Mouse (Mus musculus) C2C12 (cell line): ENCODE measurements around the gene Mrpl50. TPM values are rescaled to one million over a fixed set of nuclear protein-coding genes. Genes with fewer than 3 reads are reported as not detected.

Experiments used
- H3K27me3 ChIP-seq: one replicate; pipeline ENCODE4 v1.6.1; 2011; ENCODE audit not compliant: control insufficient read depth, insufficient read depth, insufficient read length
- H3K36me3 ChIP-seq: one replicate; pipeline ENCODE4 v1.6.1; 2011; ENCODE audit not compliant: control insufficient read depth, insufficient read depth
- H3K4me3 ChIP-seq: one replicate; pipeline ENCODE4 v1.5.1; 2011; ENCODE audit warnings: mild to moderate bottlenecking, control low read depth; ENCODE audit not compliant: poor library complexity, insufficient read depth, severe bottlenecking
- H3K79me2 ChIP-seq: one replicate; pipeline ENCODE4 v1.6.1; 2011; ENCODE audit not compliant: control insufficient read depth, insufficient read depth
- H3K79me3 ChIP-seq: one replicate; pipeline ENCODE4 v1.6.1; 2011; ENCODE audit warnings: low read depth, control low read depth
- H3ac ChIP-seq: one replicate; pipeline ENCODE3; 2011; ENCODE audit warnings: low read depth; ENCODE audit not compliant: control insufficient read depth, insufficient read length
- CEBPB ChIP-seq: IDR thresholded peaks from one replicate; pipeline ENCODE4 v1.6.1; 2011; ENCODE audit warnings: low read depth, mild to moderate bottlenecking, control low read depth, moderate library complexity
- CTCF ChIP-seq: IDR thresholded peaks from one replicate; pipeline ENCODE4 v1.5.1; 2011; ENCODE audit not compliant: control insufficient read depth, insufficient read depth, insufficient read length
- FOSL1 ChIP-seq: IDR thresholded peaks from one replicate; pipeline ENCODE4 v1.8.0; 2011; ENCODE audit warnings: mild to moderate bottlenecking, low read length; ENCODE audit not compliant: poor library complexity, insufficient read depth, severe bottlenecking
- MAX ChIP-seq: IDR thresholded peaks from one replicate; pipeline ENCODE4 v1.6.1; 2011; ENCODE audit warnings: mild to moderate bottlenecking, control low read depth
- MYOD1 ChIP-seq: IDR thresholded peaks from one replicate; pipeline ENCODE4 v1.6.1; 2011; ENCODE audit warnings: low read depth; ENCODE audit not compliant: control insufficient read depth, insufficient read length
- MYOG ChIP-seq: IDR thresholded peaks from one replicate; pipeline ENCODE4 v1.6.1; 2011; ENCODE audit not compliant: control insufficient read depth, insufficient read length; ENCODE audit errors: extremely low read depth
- USF1 ChIP-seq: IDR thresholded peaks from one replicate; pipeline ENCODE4 v1.6.1; 2011; ENCODE audit warnings: low read depth, mild to moderate bottlenecking, control low read depth, moderate library complexity
- polyA plus RNA-seq: library from polyadenylated mRNA; unstranded; fragments of >200 nt; fragmentation: generic; extraction: Trizol; gene quantifications from one replicate; pipeline ENCODE4 v1.2.1, GENCODE M21; 2012; ENCODE audit warnings: missing spikeins

Gene Mrpl50
- polyA plus RNA-seq, 1 experiment: 16.0 TPM

DNA sequence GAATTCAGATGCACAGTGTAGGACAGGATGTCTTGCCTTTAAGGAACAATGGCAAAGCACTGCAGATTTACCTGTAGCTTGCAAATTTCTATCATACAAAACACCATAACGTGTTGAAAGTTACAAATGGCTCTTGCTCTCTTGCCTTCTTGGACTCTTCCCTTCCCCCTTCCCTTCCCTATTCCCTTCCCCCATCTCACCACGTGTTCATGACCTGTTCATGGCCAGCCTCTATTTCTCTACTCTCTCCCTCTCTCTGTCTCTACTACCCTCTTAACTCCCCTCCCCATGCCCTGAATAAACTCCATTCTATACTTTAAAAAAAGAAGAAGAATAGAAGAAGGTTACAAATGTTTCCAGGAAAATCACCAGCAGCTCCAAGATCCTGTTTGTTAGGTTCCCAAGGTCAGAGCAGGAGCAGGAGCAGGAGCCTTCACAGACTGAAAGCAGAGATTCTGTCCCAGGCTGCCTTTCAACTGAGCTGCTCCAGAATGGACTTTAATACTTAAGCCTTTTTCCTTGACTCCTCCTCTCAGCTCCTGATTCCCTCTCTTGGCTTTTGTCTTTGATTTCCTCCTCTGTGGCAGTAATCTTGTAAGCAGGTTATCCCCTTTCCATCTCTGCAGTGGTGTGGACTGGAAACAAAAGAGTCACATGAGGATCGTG, 47.3 kb downstream of the Mrpl50 start, which contains the start of gene Acnat1:
TSS of gene Acnat1 (minus strand) at position 478 of the 666 bp plus-strand sequence.
- TF ChIP-seq CTCF (no peak), MAX (no peak), MYOG (no peak), CEBPB (no peak), FOSL1 (no peak), USF1 (no peak), MYOD1 (no peak)
- H3K79me3 ChIP-seq: no peaks in the 10 kb centered on the region
- H3ac ChIP-seq: no peak within 1 kb of the TSS
- no peaks in the 10 kb centered on the region for H3K27me3 ChIP-seq
- H3K79me2 ChIP-seq: no peaks in the 10 kb centered on the region
- H3K36me3 ChIP-seq: no peaks in the 10 kb centered on the region
- H3K4me3 ChIP-seq: no peak within 1 kb of the TSS

DNA sequence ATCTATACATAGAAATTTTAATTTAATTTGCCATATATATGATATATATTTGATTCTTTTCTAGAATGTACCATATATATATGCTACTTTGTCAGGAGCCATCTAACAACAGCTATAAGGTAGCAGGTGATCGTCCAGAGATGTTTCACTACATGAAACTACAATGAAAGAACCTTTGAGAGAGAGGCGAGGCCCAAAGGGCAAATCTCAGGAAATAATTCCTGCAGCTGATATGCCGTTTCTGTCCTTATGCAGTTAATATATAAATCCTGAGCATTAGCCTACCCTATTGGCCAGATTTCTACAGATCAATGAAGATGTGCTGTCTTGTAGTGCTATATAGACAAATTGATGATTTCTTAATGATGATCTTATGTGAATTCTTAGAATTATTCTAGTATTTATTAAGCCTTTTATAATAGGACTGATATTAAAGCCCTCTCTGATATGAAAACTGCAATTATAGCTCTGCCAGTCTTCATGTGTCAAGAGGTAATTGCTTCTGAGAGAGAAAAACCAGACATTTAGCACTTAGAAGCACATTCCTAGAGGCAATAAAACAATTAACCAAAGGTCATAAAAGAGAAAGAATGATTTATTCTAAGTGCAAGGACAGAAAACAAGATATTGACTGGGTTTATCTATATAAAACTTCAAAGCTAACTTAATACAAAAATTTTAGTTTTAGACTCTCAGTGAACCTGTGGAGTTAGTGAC, 51.3 kb downstream of the Mrpl50 start:
- Histone ChIP-seq H3ac (no peak overlapping the region), H3K36me3 (no peaks in the 10 kb centered on the region), H3K4me3 (no peak overlapping the region), H3K79me2 (no peaks in the 10 kb centered on the region), H3K79me3 (no peaks in the 10 kb centered on the region), H3K27me3 (no peaks in the 10 kb centered on the region)
- TF ChIP-seq MYOG: no peak
- TF ChIP-seq USF1: no peak
- TF ChIP-seq MYOD1: no peak
- no peak for TF ChIP-seq FOSL1
- TF ChIP-seq CEBPB: no peak
- TF ChIP-seq MAX: no peak
- no peak for TF ChIP-seq CTCF

DNA sequence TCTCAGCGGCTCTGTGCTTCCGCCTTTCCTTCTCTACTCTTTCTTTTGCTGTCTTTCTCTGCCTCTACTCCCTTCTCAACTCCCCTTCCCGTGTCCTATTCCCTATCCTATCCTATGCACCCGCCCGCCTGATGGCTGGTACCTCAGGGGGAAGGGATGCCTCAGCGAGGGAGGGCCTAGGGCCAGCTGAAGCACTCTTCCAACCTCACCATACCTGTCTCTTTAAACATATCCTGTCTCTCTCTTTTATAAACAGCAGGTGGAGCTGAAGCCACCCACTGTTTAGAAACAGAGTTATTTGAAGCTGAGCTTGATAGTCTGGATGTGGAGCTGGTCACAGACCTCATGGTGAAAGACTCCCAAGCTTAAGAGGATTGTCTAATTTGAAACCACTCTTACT, 53.5 kb downstream of the Mrpl50 start:
- Histone ChIP-seq H3K79me2 (no peaks in the 10 kb centered on the region), H3ac (no peak overlapping the region), H3K79me3 (no peaks in the 10 kb centered on the region), H3K27me3 (no peaks in the 10 kb centered on the region), H3K4me3 (no peak overlapping the region), H3K36me3 (no peaks in the 10 kb centered on the region)
- no peak for TF ChIP-seq USF1
- no peak for TF ChIP-seq FOSL1
- TF ChIP-seq MYOG: no peak
- no peak for TF ChIP-seq CTCF
- TF ChIP-seq MAX: no peak
- no peak for TF ChIP-seq MYOD1
- TF ChIP-seq CEBPB: no peak

Other genes starting within 250 kb of the Mrpl50 start
- gene Acnat2, start 112.9 kb downstream of the Mrpl50 start, polyA plus RNA-seq: not detected
- gene Acnat1, start 47.2 kb downstream of the Mrpl50 start, polyA plus RNA-seq: not detected
- gene Baat, start 14.5 kb downstream of the Mrpl50 start, polyA plus RNA-seq: 0.02 TPM
- 1.1 TPM for gene Zfp189, start 83 bp upstream of the Mrpl50 start, polyA plus RNA-seq
- not detected for gene Aldob, start 28.5 kb upstream of the Mrpl50 start, polyA plus RNA-seq
- gene Tmem246, start 76.8 kb upstream of the Mrpl50 start, polyA plus RNA-seq: 0.34 TPM
- gene Rnf20, start 110.9 kb upstream of the Mrpl50 start, polyA plus RNA-seq: 17.3 TPM
- not detected for gene Ppp3r2, start 160.9 kb upstream of the Mrpl50 start, polyA plus RNA-seq